1 mouse cellular context compared by ENCODE assay signal in the genomic region with DNA sequence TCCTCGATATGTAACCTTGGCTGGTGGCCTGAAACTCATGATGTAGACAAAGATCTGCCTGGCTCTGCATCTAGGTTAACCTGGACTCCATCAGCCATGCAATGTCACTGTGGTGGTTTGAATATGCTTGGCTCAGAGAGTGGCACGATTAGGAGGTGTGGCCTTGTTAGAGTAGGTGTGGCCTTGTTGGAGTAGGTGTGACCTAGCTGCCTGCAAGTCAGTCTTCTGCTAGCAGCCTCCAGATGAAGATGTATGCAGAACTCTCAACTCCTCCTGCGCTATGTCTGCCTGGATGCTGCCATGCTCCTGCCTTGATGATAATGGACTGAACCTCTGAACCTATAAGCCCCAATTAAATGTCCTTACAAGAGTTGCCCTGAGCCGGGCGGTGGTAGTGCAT.
TF ChIP-seq lines count a peak whose summit lies in the region.

No protein-coding gene starts in this region.

TF ChIP-seq in CH12.LX, 34 proteins besides CTCF, POLR2A, EP300 and RAD21 (continued from another document):
- TF ChIP-seq IRF4 (IDR thresholded peaks at IDR 0.05; ENCODE audit: low read depth, low read length) (no peak), CHD2 (IDR thresholded peaks at IDR 0.05; ENCODE audit: low read length) (no peak), SIN3A (IDR thresholded peaks at IDR 0.05; ENCODE audit: low read length) (no peak), ZNF384 (IDR thresholded peaks at IDR 0.05; ENCODE audit: low read depth, low read length) (no peak), SMC3 (IDR thresholded peaks at IDR 0.05; ENCODE audit: low read depth, low read length) (no peak), PAX5 (IDR thresholded peaks at IDR 0.05; ENCODE audit: low read length) (no peak), JUND (conservative IDR thresholded peaks at IDR 0.05; ENCODE audit: low read depth, low read length) (no peak), ZC3H11A (IDR thresholded peaks at IDR 0.05; ENCODE audit: low read depth, low read length) (no peak), CHD1 (IDR thresholded peaks at IDR 0.05; ENCODE audit: low read depth, low read length) (no peak), MAX (IDR thresholded peaks at IDR 0.05; ENCODE audit: low read length) (no peak), ZMIZ1 (IDR thresholded peaks at IDR 0.05; ENCODE audit: low read depth, low read length) (no peak), USF1 (IDR thresholded peaks at IDR 0.05; ENCODE audit: low read depth, low read length) (no peak), ELF1 (IDR thresholded peaks at IDR 0.05; ENCODE audit: low read depth, low read length) (no peak), UBTF (IDR thresholded peaks at IDR 0.05; ENCODE audit: low read depth, low read length) (no peak), HCFC1 (IDR thresholded peaks at IDR 0.05; ENCODE audit: low read depth, low read length) (no peak), KAT2A (IDR thresholded peaks at IDR 0.05; ENCODE audit: insufficient replicate concordance, low read length) (no peak), MAZ (IDR thresholded peaks at IDR 0.05; ENCODE audit: low read depth, low read length) (no peak)
